Mouse (Mus musculus): ENCODE measurements around the gene Kmt5b. TPM values are rescaled to one million over a fixed set of nuclear protein-coding genes. Genes with fewer than 3 reads are reported as not detected.
A peak's percentile ranks its signal among the peaks of the same experiment; 100 is the strongest.

Gene Kmt5b
- total RNA-seq, 2 experiments from 2014 or later: 50.7 to 52.3 TPM

GRCm38 (mm10) chr19:3853891-3854290 is 86.7 kb downstream of the Kmt5b start:
- DNase-seq (ENCODE audit: low spot score in 2 of 2): no peak
- intact Hi-C loops (cut with DNase I): no loop called here

- DNase-seq (ENCODE audit: low spot score in 2 of 2): no peak
- intact Hi-C loops (cut with DNase I): no loop called here
Measured at GRCm38 (mm10) chr19:3855091-3855490, 87.9 kb downstream of the Kmt5b start.

GRCm38 (mm10) chr19:3855601-3856000 is 88.4 kb downstream of the Kmt5b start:
- DNase-seq (ENCODE audit: low spot score in 2 of 2): peak in 1 of 2 experiments; percentile 35

GRCm38 (mm10) chr19:3857220-3857619 is 90.0 kb downstream of the Kmt5b start:
- intact Hi-C loops (cut with DNase I): no loop called here

More at GRCm38 (mm10) chr19:3855601-3856000, 88.4 kb downstream of the Kmt5b start:
- intact Hi-C loops (cut with DNase I): no loop called here

GRCm38 (mm10) chr19:3862713-3863112 is 95.5 kb downstream of the Kmt5b start:
- intact Hi-C loops (cut with DNase I): no loop called here
- DNase-seq (ENCODE audit: low spot score in 2 of 2): no peak

More at GRCm38 (mm10) chr19:3857220-3857619, 90.0 kb downstream of the Kmt5b start:
- no peak for DNase-seq (ENCODE audit: low spot score in 2 of 2)

GRCm38 (mm10) chr19:3864960-3865359 is 97.7 kb downstream of the Kmt5b start:
- DNase-seq (ENCODE audit: low spot score in 2 of 2): no peak
- intact Hi-C loops (cut with DNase I): no loop called here

Other genes with a start within 250 kb of the Kmt5b start
- 10 to 100 TPM; 79.2 to 80.9 TPM for gene Ppp6r3, start 191.7 kb upstream of the Kmt5b start, total RNA-seq (2021)
- gene Lrp5, start 80.9 kb upstream of the Kmt5b start, total RNA-seq (2021): 10 to 100 TPM in 1 of 2 experiments, 1 to 10 TPM in 1; 9.1 to 10.0 TPM
- gene 1810055G02Rik, start 59.1 kb upstream of the Kmt5b start, total RNA-seq (2021): 10 to 100 TPM; 35.1 TPM
- gene Chka, start 84.4 kb downstream of the Kmt5b start, total RNA-seq (2021): 10 to 100 TPM; 82.8 to 93.7 TPM
- gene Tcirg1, start 139.7 kb downstream of the Kmt5b start, total RNA-seq (2021): 10 to 100 TPM; 15.3 to 16.4 TPM
- gene Ndufs8, start 145.4 kb downstream of the Kmt5b start, total RNA-seq (2021): 100 to 1,000 TPM; 124 to 137 TPM
- gene Aldh3b1, start 162.4 kb downstream of the Kmt5b start, total RNA-seq (2021): 1 to 10 TPM; 2.2 to 2.4 TPM
- 10 to 100 TPM; 14.1 to 16.1 TPM for gene Unc93b1, start 167.8 kb downstream of the Kmt5b start, total RNA-seq (2021)
- gene Aldh3b3, start 191.2 kb downstream of the Kmt5b start, total RNA-seq (2021): under 1 TPM in 1 of 2 experiments, not detected in 1; 0.11 TPM
- gene Aldh3b2, start 204.9 kb downstream of the Kmt5b start, total RNA-seq (2021): 1 to 10 TPM; 1.7 to 2.1 TPM
- 1 to 10 TPM; 3.2 to 3.4 TPM for gene Acy3, start 219.1 kb downstream of the Kmt5b start, total RNA-seq (2021)
- gene Tbx10, start 225.3 kb downstream of the Kmt5b start, total RNA-seq (2021): not detected
- 1 to 10 TPM; 7.0 to 7.3 TPM for gene Nudt8, start 233.2 kb downstream of the Kmt5b start, total RNA-seq (2021)
- gene Gm49405, start 233.2 kb downstream of the Kmt5b start, total RNA-seq (2021): 1 to 10 TPM; 1.1 to 1.6 TPM
- 1 to 10 TPM; 4.4 to 5.1 TPM for gene Doc2g, start 235.9 kb downstream of the Kmt5b start, total RNA-seq (2021)
- 100 to 1,000 TPM; 221 to 241 TPM for gene Ndufv1, start 245.4 kb downstream of the Kmt5b start, total RNA-seq (2021)